Mouse (Mus musculus) limb, embryonic 13.5 days (tissue): ENCODE results near the gene Myo18a. TPM values are rescaled to one million over a fixed set of nuclear protein-coding genes. Genes with fewer than 3 reads are reported as not detected.

Source experiments
- ATAC-seq: fragments of 200-750 bp; cut with Nextera tagmentation; 2 replicates; pipeline ENCODE4 v1.8.0; 2017; ENCODE audit warnings: low read depth, moderate number of reproducible peaks, moderate TSS enrichment; ENCODE audit not compliant: low FRiP score
- H3K27ac ChIP-seq: fragments of 300-500 bp; sonication (generic); 2 replicates; pipeline ENCODE4 v1.5.1; 2015; ENCODE audit warnings: inconsistent platforms, mild to moderate bottlenecking, moderate library complexity
- H3K27me3 ChIP-seq: fragments of 300-500 bp; sonication (generic); 2 replicates; pipeline ENCODE4 v1.6.1; 2015; ENCODE audit warnings: mild to moderate bottlenecking, inconsistent platforms
- H3K36me3 ChIP-seq: fragments of 300-500 bp; sonication (generic); 2 replicates; pipeline ENCODE4 v1.6.1; 2015; ENCODE audit warnings: inconsistent platforms, mild to moderate bottlenecking, moderate library complexity
- H3K4me1 ChIP-seq: fragments of 300-500 bp; sonication (generic); 2 replicates; pipeline ENCODE4 v1.6.1; 2015; ENCODE audit warnings: inconsistent platforms
- H3K4me2 ChIP-seq: fragments of 300-500 bp; sonication (generic); replicated peaks from 2 replicates; pipeline ENCODE4 v1.6.1; 2015; ENCODE audit warnings: inconsistent platforms, mild to moderate bottlenecking, moderate library complexity
- H3K4me3 ChIP-seq: fragments of 300-500 bp; sonication (generic); 2 replicates; pipeline ENCODE4 v1.5.1; 2015; ENCODE audit warnings: moderate library complexity, mild to moderate bottlenecking, inconsistent platforms
- H3K9ac ChIP-seq: fragments of 300-500 bp; sonication (generic); 2 replicates; pipeline ENCODE4 v1.6.1; 2015; ENCODE audit warnings: mild to moderate bottlenecking, inconsistent platforms
- H3K9me3 ChIP-seq: fragments of 300-500 bp; sonication (generic); 2 replicates; pipeline ENCODE4 v1.6.1; 2016; ENCODE audit warnings: inconsistent platforms
- WGBS: fragments of 180-500 bp; shearing (Covaris S2); methylation state at CpG from one replicate; pipeline ENCODE4 v1.1.7; 2015; 5-methylcytosine and 5-hydroxymethylcytosine counted together
- polyA plus RNA-seq: library from polyadenylated mRNA; unstranded; fragments of >200 nt; fragmentation: Nextera tagmentation; extraction: Ambion mirVana; gene quantifications from 2 replicates; pipeline ENCODE4 v1.2.1, GENCODE M21; 2015

Gene Myo18a
- polyA plus RNA-seq, 1 experiment from 2014 or later = 40.5 TPM

GRCm38 (mm10) chr11:77864771-77865170 is 101.7 kb downstream of the Myo18a start:
- WGBS = 56% methylated on average over 12 of the region's 12 CpGs
- ATAC-seq = no peak
- H3K9ac ChIP-seq = no peak overlapping the region
- peaks cover 58% of the 10 kb centered on the region for H3K27me3 ChIP-seq
- H3K36me3 ChIP-seq = peaks cover 30% of the 10 kb centered on the region
- H3K4me1 ChIP-seq = peaks cover 28% of the 10 kb centered on the region
- no peak overlapping the region for H3K4me3 ChIP-seq
- no peak overlapping the region for H3K27ac ChIP-seq
- no peaks in the 10 kb centered on the region for H3K9me3 ChIP-seq
- no peak overlapping the region for H3K4me2 ChIP-seq

DNA sequence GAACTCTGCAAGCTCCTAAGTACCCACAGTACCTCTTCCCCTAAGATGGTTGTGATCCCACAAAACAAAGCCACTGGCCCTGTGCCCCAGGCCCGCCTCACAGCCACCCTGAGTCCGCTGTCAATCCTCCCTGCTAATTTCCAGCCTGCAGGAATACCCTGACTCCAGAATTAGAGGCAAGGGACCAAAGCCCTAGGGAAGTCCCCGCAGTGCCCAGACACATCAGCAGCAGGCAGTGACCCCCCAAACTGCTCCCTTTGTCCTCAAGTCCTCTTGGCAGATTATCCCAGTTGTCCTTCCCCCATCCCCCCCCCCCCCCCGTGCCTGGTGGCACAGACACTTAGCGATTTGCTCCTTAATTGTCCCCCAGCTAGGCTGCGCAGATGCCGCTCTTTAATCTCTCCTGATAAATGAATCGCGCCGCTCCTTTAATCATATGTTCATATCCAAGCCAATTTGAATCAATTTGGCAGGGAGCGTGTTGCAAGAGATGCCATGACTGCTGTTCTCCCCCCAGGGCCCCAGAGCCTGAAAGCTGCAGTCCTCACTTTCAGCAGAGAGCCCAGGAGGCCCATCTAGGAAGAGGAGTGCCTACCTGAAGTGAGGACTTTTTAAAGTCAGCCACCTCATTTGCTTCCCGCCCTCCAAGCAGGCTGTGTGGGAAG is 104.5 kb downstream of the Myo18a start:
- Histone ChIP-seq H3K4me3 (no peak overlapping the region), H3K9ac (peak overlapping the region; percentile 43; the same call in 1 of the 2 replicates), H3K9me3 (no peaks in the 10 kb centered on the region), H3K27me3 (peaks cover 41% of the 10 kb centered on the region), H3K4me1 (peaks cover 39% of the 10 kb centered on the region), H3K4me2 (0 out of 2 replicates have a peak overlapping the region, but pooled peaks have one; percentile 11), H3K27ac (no peak overlapping the region), H3K36me3 (peaks cover 14% of the 10 kb centered on the region)
- no peak for ATAC-seq
- WGBS = 15% methylated on average over 12 of the region's 12 CpGs

GRCm38 (mm10) chr11:77871436-77871835 is 108.4 kb downstream of the Myo18a start:
- no peak overlapping the region; the same call in 1 of the 2 replicates for H3K9ac ChIP-seq
- H3K4me3 ChIP-seq = no peak overlapping the region
- no peak overlapping the region for H3K4me2 ChIP-seq
- peaks cover 29% of the 10 kb centered on the region for H3K27me3 ChIP-seq
- no peaks in the 10 kb centered on the region; the same call in 1 of the 2 replicates for H3K36me3 ChIP-seq
- peaks cover 45% of the 10 kb centered on the region for H3K4me1 ChIP-seq
- no peaks in the 10 kb centered on the region for H3K9me3 ChIP-seq
- no peak overlapping the region for H3K27ac ChIP-seq
- ATAC-seq = no peak; the same call in 1 of the 2 replicates
- 11% methylated on average over 4 of the region's 4 CpGs for WGBS

GRCm38 (mm10) chr11:77872236-77872635 is 109.2 kb downstream of the Myo18a start:
- H3K4me2 ChIP-seq = peak overlapping the region; percentile 46
- 0 out of 2 replicates have a peak, but pooled peaks have one; percentile 17 for ATAC-seq
- H3K27ac ChIP-seq = no peak overlapping the region
- H3K4me1 ChIP-seq = peaks cover 46% of the 10 kb centered on the region
- 3% methylated on average over 11 of the region's 11 CpGs for WGBS
- no peak overlapping the region for H3K9ac ChIP-seq
- peak overlapping the region; percentile 7; the same call in 1 of the 2 replicates for H3K4me3 ChIP-seq
- no peaks in the 10 kb centered on the region for H3K9me3 ChIP-seq
- no peaks in the 10 kb centered on the region for H3K36me3 ChIP-seq
- H3K27me3 ChIP-seq = peaks cover 21% of the 10 kb centered on the region

GRCm38 (mm10) chr11:77872685-77873084 is 109.6 kb downstream of the Myo18a start:
- H3K4me1 ChIP-seq = peaks cover 41% of the 10 kb centered on the region
- WGBS = 7% methylated on average over 7 of the region's 7 CpGs
- no peak overlapping the region for H3K27ac ChIP-seq
- peak overlapping the region; percentile 7; the same call in 1 of the 2 replicates for H3K4me3 ChIP-seq
- H3K9me3 ChIP-seq = no peaks in the 10 kb centered on the region
- H3K9ac ChIP-seq = 0 out of 2 replicates have a peak overlapping the region, but pooled peaks have one; percentile 15
- H3K4me2 ChIP-seq = peak overlapping the region; percentile 46
- ATAC-seq = no peak
- H3K36me3 ChIP-seq = no peaks in the 10 kb centered on the region
- H3K27me3 ChIP-seq = peaks cover 18% of the 10 kb centered on the region

DNA sequence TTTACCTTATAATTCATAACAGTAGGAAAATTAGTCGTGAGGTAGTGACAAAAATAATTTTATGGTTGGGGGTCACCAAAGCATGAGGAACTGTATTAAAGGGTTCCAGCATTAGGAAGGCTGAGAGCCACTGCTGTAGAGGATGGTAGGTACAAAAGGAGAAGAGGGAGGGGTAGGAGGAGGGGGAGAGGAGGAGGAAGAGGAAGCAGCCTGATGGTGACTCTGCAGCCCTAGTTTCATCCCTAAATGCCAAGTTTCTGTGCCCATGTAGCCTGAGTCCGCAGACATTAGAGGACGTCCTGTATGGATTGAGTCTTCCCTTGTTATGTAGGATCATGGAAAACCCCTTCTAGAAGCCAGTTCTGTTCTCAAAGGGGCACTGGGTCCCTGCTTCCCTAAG is 110.1 kb downstream of the Myo18a start:
- no peak overlapping the region for H3K4me3 ChIP-seq
- WGBS = 42% methylated on average over 3 of the region's 3 CpGs

DNA sequence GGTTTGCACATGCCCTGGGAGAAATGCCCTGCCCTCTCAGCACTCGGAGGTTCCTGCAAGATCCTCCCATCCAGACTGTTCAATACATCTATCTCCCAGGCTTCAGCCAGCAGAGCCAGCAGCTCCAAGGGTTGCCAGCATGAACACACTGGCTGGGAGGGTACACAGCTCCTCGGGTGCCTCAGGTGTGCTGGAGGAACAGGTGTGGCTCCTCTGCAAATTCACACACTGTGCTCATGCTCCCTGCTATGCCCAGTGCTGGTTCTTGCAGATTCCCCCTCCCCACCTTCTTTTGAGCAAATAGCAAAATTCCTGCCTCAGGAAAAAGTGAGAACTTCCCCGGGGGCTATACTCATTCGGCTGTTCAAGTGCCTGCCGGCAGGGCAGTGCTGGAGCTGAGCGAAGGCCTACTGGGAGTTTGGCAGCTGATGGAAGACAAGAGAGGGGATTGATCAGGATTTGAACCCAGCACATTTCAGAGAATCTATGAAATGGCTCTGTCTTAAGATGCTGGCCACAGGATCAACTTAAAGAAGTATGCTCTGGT is 111.7 kb downstream of the Myo18a start:
- Histone ChIP-seq H3K4me2 (no peak overlapping the region), H3K9me3 (no peaks in the 10 kb centered on the region), H3K36me3 (no peaks in the 10 kb centered on the region), H3K27ac (no peak overlapping the region), H3K27me3 (peaks cover 6% of the 10 kb centered on the region), H3K4me3 (no peak overlapping the region), H3K4me1 (peaks cover 29% of the 10 kb centered on the region), H3K9ac (no peak overlapping the region)
- ATAC-seq = no peak
- WGBS = 48% methylated on average over 6 of the region's 6 CpGs

More for the DNA sequence above, 110.1 kb downstream of the Myo18a start:
- peaks cover 14% of the 10 kb centered on the region for H3K27me3 ChIP-seq
- H3K4me1 ChIP-seq = peaks cover 37% of the 10 kb centered on the region
- H3K9ac ChIP-seq = no peak overlapping the region
- H3K4me2 ChIP-seq = no peak overlapping the region; the same call in 1 of the 2 replicates
- ATAC-seq = no peak
- H3K9me3 ChIP-seq = no peaks in the 10 kb centered on the region
- H3K36me3 ChIP-seq = no peaks in the 10 kb centered on the region
- H3K27ac ChIP-seq = no peak overlapping the region

DNA sequence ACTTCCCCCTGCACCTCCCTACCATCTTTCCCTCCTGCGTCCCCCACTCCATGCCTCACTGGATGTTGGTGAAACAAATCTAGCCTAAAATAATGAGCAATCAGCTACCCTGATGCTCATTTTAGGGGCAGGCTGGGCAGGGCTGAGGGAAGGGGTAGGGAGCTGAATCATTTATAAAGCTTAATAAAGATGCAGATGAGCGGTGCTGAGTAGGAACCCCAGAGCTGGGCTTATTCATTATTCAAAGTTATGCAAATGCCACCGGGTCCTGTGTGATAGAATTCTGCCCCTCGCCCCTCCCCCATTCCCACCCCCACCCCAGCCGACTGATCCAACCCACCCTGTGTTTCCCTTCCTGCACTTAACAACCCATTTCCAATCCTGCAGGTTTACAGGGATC is 112.2 kb downstream of the Myo18a start:
- H3K9ac ChIP-seq = no peak overlapping the region
- H3K4me1 ChIP-seq = peaks cover 29% of the 10 kb centered on the region
- peaks cover 6% of the 10 kb centered on the region for H3K27me3 ChIP-seq
- ATAC-seq = no peak
- no peak overlapping the region for H3K4me3 ChIP-seq
- no peak overlapping the region for H3K27ac ChIP-seq
- H3K36me3 ChIP-seq = no peaks in the 10 kb centered on the region
- 59% methylated on average over 5 of the region's 5 CpGs for WGBS
- no peak overlapping the region for H3K4me2 ChIP-seq
- no peaks in the 10 kb centered on the region for H3K9me3 ChIP-seq

- Histone ChIP-seq H3K27ac (no peak overlapping the region), H3K36me3 (no peaks in the 10 kb centered on the region), H3K4me3 (no peak overlapping the region), H3K27me3 (peaks cover 6% of the 10 kb centered on the region), H3K4me2 (no peak overlapping the region), H3K9ac (0 out of 2 replicates have a peak overlapping the region, but pooled peaks have one; percentile 25), H3K9me3 (no peaks in the 10 kb centered on the region), H3K4me1 (peaks cover 29% of the 10 kb centered on the region)
- ATAC-seq = no peak
- WGBS = 60% methylated on average over 26 of the region's 26 CpGs
Measured at GRCm38 (mm10) chr11:77875847-77876759, 113.1 kb downstream of the Myo18a start.

GRCm38 (mm10) chr11:77876760-77877148 is 113.7 kb downstream of the Myo18a start:
- H3K27ac ChIP-seq = no peak overlapping the region
- H3K4me1 ChIP-seq = peaks cover 25% of the 10 kb centered on the region
- H3K9ac ChIP-seq = 0 out of 2 replicates have a peak overlapping the region, but pooled peaks have one; percentile 25
- no peak overlapping the region for H3K4me3 ChIP-seq
- no peak overlapping the region for H3K4me2 ChIP-seq
- peaks cover 6% of the 10 kb centered on the region for H3K27me3 ChIP-seq
- WGBS = 56% methylated on average over 11 of the region's 11 CpGs
- no peaks in the 10 kb centered on the region for H3K9me3 ChIP-seq
- H3K36me3 ChIP-seq = no peaks in the 10 kb centered on the region
- ATAC-seq = no peak

GRCm38 (mm10) chr11:77884524-77885245 is 121.6 kb downstream of the Myo18a start:
- Histone ChIP-seq H3K27ac (no peak overlapping the region), H3K4me1 (peaks cover 28% of the 10 kb centered on the region), H3K27me3 (peaks cover 8% of the 10 kb centered on the region; the same call in 1 of the 2 replicates), H3K9me3 (no peaks in the 10 kb centered on the region), H3K4me2 (no peak overlapping the region), H3K9ac (no peak overlapping the region), H3K36me3 (no peaks in the 10 kb centered on the region), H3K4me3 (no peak overlapping the region)
- ATAC-seq = no peak
- 45% methylated on average over 10 of the region's 10 CpGs for WGBS
